Mouse (Mus musculus) forebrain, embryonic 13.5 days (tissue): ENCODE data around the gene Plscr2. TPM values are rescaled to one million over a fixed set of nuclear protein-coding genes. Genes with fewer than 3 reads are reported as not detected.

ENCODE experiments used
- ATAC-seq: fragments of 200-750 bp; cut with Nextera tagmentation; 2 replicates; pipeline ENCODE4 v1.8.0; 2017
- H3K27ac ChIP-seq: fragments of 300-500 bp; sonication (generic); 2 replicates; pipeline ENCODE4 v1.5.1; 2015; ENCODE audit warnings: inconsistent platforms, mild to moderate bottlenecking, moderate library complexity
- H3K27me3 ChIP-seq: fragments of 300-500 bp; sonication (generic); 2 replicates; pipeline ENCODE4 v1.6.1; 2015; ENCODE audit warnings: mild to moderate bottlenecking, inconsistent platforms
- H3K36me3 ChIP-seq: fragments of 300-500 bp; sonication (generic); 2 replicates; pipeline ENCODE4 v1.6.1; 2015; ENCODE audit warnings: mild to moderate bottlenecking, inconsistent platforms; ENCODE audit not compliant: poor library complexity, severe bottlenecking
- H3K4me1 ChIP-seq: fragments of 300-500 bp; sonication (generic); 2 replicates; pipeline ENCODE4 v1.6.1; 2015; ENCODE audit warnings: inconsistent platforms
- H3K4me2 ChIP-seq: fragments of 300-500 bp; sonication (generic); 2 replicates; pipeline ENCODE4 v1.6.1; 2015; ENCODE audit warnings: inconsistent platforms, mild to moderate bottlenecking, moderate library complexity
- H3K4me3 ChIP-seq: fragments of 300-500 bp; sonication (generic); 2 replicates; pipeline ENCODE4 v1.5.1; 2015; ENCODE audit warnings: mild to moderate bottlenecking, inconsistent platforms
- H3K9ac ChIP-seq: fragments of 300-500 bp; sonication (generic); 2 replicates; pipeline ENCODE4 v1.6.1; 2015; ENCODE audit warnings: mild to moderate bottlenecking, inconsistent platforms
- H3K9me3 ChIP-seq: fragments of 300-500 bp; sonication (generic); replicated peaks from 2 replicates; pipeline ENCODE4 v1.6.1; 2016; ENCODE audit warnings: inconsistent platforms
- WGBS: fragments of 180-500 bp; shearing (Covaris S2); methylation state at CpG from one replicate; pipeline ENCODE4 v1.1.7; 2015; 5-methylcytosine and 5-hydroxymethylcytosine counted together
- polyA plus RNA-seq: library from polyadenylated mRNA; unstranded; fragments of >200 nt; fragmentation: Nextera tagmentation; extraction: Ambion mirVana; gene quantifications from 2 replicates; pipeline ENCODE4 v1.2.1, GENCODE M21; 2015

Plscr2 gene
- polyA plus RNA-seq, 1 experiment from 2014 or later: 0.14 TPM

DNA sequence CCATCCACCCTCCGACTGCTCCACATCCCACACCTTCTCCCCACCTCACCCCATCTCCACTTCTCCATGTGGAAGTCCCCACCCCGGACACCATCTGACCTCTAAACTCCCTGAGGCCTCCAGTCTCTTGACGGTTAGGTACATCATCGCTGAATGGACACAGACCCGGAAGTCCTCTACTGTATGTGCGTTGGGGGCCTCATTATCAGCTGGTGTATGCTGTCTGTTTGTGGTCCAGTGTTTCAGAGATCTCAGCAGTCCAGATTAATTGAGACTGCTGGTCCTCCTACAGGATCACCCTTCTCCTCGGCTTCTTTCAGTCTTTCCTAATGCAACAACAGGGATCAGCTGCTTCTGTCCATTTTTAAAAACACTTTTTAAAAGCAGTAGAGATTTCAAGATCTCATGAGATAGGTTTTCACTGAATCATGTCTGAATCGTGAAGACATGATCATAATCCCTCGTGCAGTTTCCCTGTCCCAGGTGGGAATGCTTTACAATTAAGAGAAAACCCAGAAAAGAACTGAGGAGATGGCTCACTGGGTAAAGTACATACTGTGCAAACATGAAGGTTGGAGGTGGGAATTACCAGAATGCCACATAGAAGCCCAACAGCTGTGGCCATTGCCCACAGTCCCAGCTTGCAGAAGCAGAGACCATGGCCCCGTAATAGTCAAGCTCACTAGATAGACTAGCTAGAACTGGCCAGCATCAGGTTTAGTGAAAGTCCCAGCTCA lies 21.6 kb upstream of the Plscr2 start:
- no peak for ATAC-seq

DNA sequence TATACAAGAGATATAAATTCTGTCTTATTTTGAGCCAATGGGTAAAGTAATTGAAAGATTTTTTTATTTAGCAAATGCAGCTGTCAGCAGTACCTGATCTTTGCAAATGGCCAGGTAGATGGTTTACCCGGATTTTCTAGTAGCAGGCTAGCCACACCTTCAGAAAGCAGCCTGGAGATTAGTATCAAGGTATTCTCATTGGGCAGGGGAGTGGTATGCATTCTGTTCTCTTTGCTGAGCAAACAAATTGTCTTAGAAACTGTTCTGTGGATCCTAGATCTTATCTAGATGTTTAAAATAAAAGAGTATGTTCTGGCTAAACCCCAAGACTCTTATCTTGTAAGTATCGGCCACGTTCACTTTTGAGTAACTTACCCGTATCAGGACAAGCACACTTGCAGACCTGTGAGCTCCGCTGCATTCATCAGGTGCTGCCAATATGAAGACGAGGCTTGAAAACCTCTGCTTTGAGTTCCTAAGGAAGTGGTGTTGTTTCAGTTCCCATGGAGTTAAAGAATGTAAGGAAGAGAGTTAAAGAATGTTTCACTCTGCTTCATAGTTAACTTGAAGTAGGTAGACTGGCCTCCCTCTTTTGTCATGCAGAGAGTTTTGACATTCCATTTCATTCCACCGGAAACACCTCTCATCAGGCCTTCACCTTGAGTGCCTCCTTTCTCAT lies 14.8 kb upstream of the Plscr2 start:
- 88% methylated on average over 7 of the region's 7 CpGs for WGBS
- H3K27ac ChIP-seq: no peak overlapping the region
- H3K36me3 ChIP-seq: no peaks in the 10 kb centered on the region
- no peaks in the 10 kb centered on the region for H3K4me1 ChIP-seq
- H3K9me3 ChIP-seq: no peaks in the 10 kb centered on the region
- H3K9ac ChIP-seq: no peak overlapping the region
- H3K27me3 ChIP-seq: no peaks in the 10 kb centered on the region
- H3K4me2 ChIP-seq: no peak overlapping the region
- H3K4me3 ChIP-seq: no peak overlapping the region
- no peak for ATAC-seq

More for the DNA sequence above, 21.6 kb upstream of the Plscr2 start:
- H3K27me3 ChIP-seq: no peaks in the 10 kb centered on the region
- H3K9me3 ChIP-seq: no peaks in the 10 kb centered on the region
- H3K4me2 ChIP-seq: no peak overlapping the region
- no peak overlapping the region for H3K4me3 ChIP-seq
- no peak overlapping the region for H3K27ac ChIP-seq
- H3K9ac ChIP-seq: no peak overlapping the region
- WGBS: 94% methylated on average over 10 of the region's 10 CpGs
- H3K36me3 ChIP-seq: no peaks in the 10 kb centered on the region
- peaks cover 15% of the 10 kb centered on the region for H3K4me1 ChIP-seq

DNA sequence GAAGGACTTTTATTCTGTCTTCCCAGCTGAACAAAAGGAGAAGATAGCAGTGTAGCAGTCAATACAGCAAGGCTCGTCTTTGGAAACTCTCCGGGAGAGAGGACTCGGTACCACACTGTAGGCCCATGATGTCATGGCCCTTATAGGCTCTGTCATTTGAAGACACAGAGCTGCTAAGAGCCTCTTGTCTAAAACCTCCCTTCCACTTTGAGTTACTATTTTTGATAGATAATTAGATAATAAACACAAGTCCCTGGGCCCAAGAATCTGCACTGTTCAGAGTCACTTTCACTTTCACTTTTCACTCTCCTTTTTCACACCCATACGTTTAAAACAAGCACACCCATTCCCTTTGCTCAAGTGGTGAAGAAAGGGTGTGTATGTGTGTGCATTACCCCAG lies 9.7 kb upstream of the Plscr2 start:
- Histone ChIP-seq H3K4me3 (no peak overlapping the region), H3K9me3 (no peaks in the 10 kb centered on the region), H3K9ac (no peak overlapping the region), H3K4me1 (no peaks in the 10 kb centered on the region), H3K27me3 (no peaks in the 10 kb centered on the region), H3K36me3 (peaks cover 14% of the 10 kb centered on the region), H3K27ac (no peak overlapping the region), H3K4me2 (no peak overlapping the region)
- ATAC-seq: no peak
- WGBS: 89% methylated on average over 4 of the region's 4 CpGs

GRCm38 (mm10) chr9:92266558-92267171 lies 8.7 kb upstream of the Plscr2 start:
- Histone ChIP-seq H3K9me3 (no peaks in the 10 kb centered on the region), H3K9ac (no peak overlapping the region), H3K27me3 (no peaks in the 10 kb centered on the region), H3K27ac (no peak overlapping the region), H3K4me1 (no peaks in the 10 kb centered on the region), H3K36me3 (peaks cover 17% of the 10 kb centered on the region), H3K4me2 (no peak overlapping the region), H3K4me3 (no peak overlapping the region)
- 89% methylated on average over 8 of the region's 8 CpGs for WGBS
- no peak for ATAC-seq

DNA sequence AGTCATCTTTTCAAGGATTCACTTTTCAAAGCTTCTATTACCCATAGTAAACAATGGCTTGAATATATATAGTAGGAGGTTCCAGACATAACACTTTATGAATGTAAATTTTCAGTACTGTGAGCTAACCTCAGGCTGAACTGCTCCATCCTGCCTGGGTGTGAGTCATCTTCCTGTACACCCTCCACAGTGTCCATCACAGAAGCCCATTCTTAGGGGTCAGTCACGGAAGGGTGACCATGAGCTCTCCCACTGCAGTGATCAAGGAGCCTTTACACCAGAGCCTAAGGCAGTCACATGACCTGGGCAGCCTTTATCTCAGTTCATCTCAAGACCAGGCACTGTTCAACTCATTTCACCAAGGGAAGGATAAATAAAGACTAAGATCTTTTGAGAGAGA lies 7.7 kb upstream of the Plscr2 start:
- 81% methylated on average over 1 of the region's 1 CpGs for WGBS
- no peaks in the 10 kb centered on the region for H3K9me3 ChIP-seq
- H3K27me3 ChIP-seq: no peaks in the 10 kb centered on the region
- no peak overlapping the region for H3K4me2 ChIP-seq
- no peak overlapping the region for H3K9ac ChIP-seq
- H3K36me3 ChIP-seq: peaks cover 17% of the 10 kb centered on the region
- H3K27ac ChIP-seq: no peak overlapping the region
- H3K4me3 ChIP-seq: no peak overlapping the region
- no peak for ATAC-seq
- no peaks in the 10 kb centered on the region for H3K4me1 ChIP-seq

DNA sequence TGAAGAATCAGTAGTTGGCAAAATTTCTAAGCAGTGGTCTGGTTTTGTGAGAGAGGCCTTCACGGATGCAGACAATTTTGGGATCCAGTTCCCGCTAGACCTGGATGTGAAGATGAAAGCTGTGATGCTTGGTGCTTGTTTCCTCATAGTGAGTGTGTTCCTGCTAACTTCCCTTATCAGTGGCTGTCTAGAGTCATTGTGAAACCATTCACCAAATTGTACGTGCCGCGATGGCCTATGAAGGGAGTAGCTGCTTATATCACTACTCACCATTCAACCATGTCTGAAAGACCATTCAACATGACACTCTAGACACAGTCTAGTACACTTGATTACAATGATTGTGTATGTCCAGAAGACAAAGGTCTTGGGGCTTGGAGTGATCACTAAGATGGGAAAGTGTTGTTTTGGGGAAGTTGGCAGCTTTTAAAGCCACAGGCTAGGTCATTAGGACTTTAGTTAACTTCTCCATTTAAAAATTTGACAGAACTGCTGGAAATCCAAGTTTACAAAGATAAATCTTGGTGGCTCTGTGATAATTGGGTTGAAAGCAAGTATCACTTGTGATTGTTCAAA lies 5.5 kb upstream of the Plscr2 start:
- Histone ChIP-seq H3K27me3 (no peaks in the 10 kb centered on the region), H3K27ac (no peak overlapping the region), H3K36me3 (peaks cover 17% of the 10 kb centered on the region), H3K9ac (no peak overlapping the region), H3K4me3 (no peak overlapping the region), H3K4me2 (no peak overlapping the region), H3K9me3 (no peaks in the 10 kb centered on the region), H3K4me1 (no peaks in the 10 kb centered on the region)
- WGBS: 98% methylated on average over 5 of the region's 5 CpGs
- ATAC-seq: no peak

DNA sequence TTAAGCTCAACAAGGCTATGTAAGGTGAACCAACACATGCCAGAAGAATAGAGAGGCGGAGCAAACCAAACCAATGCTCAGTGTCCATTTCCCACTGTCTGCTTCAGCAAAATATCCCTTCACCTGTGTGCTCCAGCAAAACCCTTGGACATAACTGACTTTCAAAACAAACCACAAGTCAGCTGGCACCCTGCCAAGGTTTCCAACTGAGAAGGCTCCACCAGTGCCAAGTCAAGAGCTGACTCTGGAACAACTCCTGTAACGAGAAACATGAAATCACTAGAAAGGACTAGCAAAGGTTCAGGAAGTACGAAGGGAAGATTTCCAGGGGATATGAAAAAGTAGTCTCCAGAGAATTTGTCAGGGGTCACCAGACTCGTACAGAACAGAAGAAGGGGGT lies 4.5 kb upstream of the Plscr2 start:
- no peaks in the 10 kb centered on the region for H3K27me3 ChIP-seq
- no peak overlapping the region for H3K9ac ChIP-seq
- no peak overlapping the region for H3K27ac ChIP-seq
- H3K4me3 ChIP-seq: no peak overlapping the region
- H3K36me3 ChIP-seq: peaks cover 16% of the 10 kb centered on the region
- no peak overlapping the region for H3K4me2 ChIP-seq
- H3K9me3 ChIP-seq: no peaks in the 10 kb centered on the region
- 50% methylated on average over 4 of the region's 4 CpGs for WGBS
- no peak for ATAC-seq
- H3K4me1 ChIP-seq: no peaks in the 10 kb centered on the region

DNA sequence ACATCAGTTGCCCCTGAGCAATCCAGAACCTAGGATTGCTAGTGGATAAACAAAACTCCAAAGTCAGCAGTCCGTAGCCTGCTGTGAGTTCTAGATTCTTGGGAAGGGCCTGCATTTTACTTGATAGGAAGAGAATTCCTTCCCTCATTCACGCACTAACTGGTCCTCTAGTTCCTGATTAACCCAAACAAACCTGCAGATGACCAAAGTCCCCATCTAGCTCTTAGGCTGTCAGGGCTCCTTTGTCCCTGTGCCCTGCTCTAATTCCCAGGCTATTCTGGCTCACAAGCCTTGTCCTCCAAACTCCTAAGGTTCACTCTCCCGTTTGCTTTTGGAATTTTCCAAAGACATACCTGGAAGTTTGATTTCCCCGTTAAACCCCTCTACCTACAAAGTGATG lies 2.8 kb upstream of the Plscr2 start:
- H3K4me1 ChIP-seq: no peaks in the 10 kb centered on the region
- H3K36me3 ChIP-seq: peaks cover 7% of the 10 kb centered on the region
- H3K9ac ChIP-seq: no peak overlapping the region
- 92% methylated on average over 4 of the region's 4 CpGs for WGBS
- H3K4me2 ChIP-seq: no peak overlapping the region
- no peak for ATAC-seq
- H3K27ac ChIP-seq: no peak overlapping the region
- no peak overlapping the region for H3K4me3 ChIP-seq
- H3K27me3 ChIP-seq: no peaks in the 10 kb centered on the region
- no peaks in the 10 kb centered on the region for H3K9me3 ChIP-seq

DNA sequence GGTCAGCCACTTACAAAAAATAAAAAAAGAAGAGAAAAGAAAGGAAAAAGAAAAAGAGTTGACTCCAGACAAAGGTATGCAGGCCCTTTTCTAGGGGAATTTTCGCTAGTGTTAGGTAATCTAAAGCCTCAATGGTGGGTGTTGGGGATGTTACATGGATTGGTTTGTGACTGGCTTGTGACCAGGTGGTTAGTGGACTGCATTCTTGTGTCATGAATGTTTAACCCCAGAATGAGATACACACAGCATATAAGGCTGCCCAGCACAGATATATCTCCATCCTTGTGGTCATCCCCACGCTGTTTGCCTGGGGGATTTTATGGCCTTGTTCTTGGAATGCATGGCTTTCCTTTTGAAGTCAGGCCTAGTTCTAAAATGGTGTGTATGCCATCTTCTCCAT lies 2.1 kb upstream of the Plscr2 start:
- H3K4me1 ChIP-seq: no peaks in the 10 kb centered on the region
- H3K9me3 ChIP-seq: no peaks in the 10 kb centered on the region
- H3K36me3 ChIP-seq: peaks cover 7% of the 10 kb centered on the region
- no peak overlapping the region for H3K4me3 ChIP-seq
- H3K27me3 ChIP-seq: no peaks in the 10 kb centered on the region
- no peak for ATAC-seq
- H3K27ac ChIP-seq: no peak overlapping the region
- 94% methylated on average over 2 of the region's 2 CpGs for WGBS
- no peak overlapping the region for H3K9ac ChIP-seq
- H3K4me2 ChIP-seq: no peak overlapping the region

DNA sequence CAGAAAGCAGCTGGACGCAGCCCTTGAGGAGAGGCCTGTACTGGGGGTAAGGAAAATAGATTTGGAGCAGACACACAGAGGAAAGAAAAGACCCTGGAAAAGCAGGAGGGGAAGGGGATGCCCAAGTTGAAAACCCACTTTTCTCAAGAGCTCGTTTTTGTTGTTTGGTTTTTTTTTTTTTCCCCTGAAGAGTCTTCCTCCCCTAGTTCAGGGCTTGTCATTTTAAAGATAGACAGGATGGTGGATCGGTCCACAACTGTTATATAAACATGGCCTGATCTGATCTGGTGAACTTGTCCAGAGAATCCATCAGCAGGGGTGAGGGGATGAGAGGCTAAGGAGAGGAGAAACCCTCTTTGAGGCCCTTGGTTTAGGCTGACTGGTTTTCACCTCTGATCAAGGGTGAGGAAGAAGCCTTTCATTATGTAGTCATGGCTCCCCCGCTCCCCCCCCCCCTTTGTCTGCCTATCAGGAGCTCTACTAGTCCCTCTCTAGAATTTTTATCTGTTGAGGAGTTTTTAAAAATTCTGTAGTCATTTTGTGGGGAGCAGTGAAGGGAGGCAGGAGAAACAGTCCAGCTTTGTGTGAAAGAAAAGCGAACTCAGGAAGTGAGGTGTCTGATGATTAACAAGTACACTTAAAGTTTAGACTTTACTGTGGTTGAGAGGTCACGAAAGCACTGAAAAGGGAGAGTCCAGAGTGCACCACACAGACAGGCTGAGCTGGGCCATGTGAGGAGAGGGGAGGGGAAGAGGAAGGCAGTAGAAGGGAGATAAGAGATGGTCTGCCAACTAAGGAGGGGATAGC lies 1.2 kb upstream of the Plscr2 start:
- Histone ChIP-seq H3K27ac (no peak overlapping the region), H3K27me3 (no peaks in the 10 kb centered on the region), H3K9me3 (no peaks in the 10 kb centered on the region), H3K4me3 (no peak overlapping the region), H3K4me2 (no peak overlapping the region), H3K36me3 (peaks cover 7% of the 10 kb centered on the region), H3K9ac (no peak overlapping the region), H3K4me1 (no peaks in the 10 kb centered on the region)
- ATAC-seq: no peak
- 87% methylated on average over 6 of the region's 6 CpGs for WGBS

DNA sequence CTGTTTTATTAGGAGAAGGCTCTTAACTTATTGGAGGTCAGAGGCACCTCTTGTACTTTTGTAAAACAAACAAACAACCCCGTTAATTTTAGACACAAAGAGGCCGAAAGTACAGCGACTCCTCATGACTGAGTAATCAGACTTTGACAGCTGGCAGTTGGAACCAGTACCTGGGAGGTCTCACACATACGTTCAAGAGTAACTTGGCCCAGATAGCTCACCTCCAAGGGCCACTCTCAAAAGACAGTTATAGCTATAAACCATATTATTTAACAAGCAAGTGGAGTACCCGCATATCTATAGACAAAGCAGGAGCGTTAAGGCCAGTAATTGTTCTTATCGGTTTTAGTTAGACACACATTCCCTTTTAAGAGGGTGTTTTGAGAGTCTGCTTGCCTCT lies 958 bp downstream of the Plscr2 start:
- ATAC-seq: no peak

GRCm38 (mm10) chr9:92280048-92280447 lies 4.6 kb downstream of the Plscr2 start:
- H3K27ac ChIP-seq: no peak overlapping the region
- no peaks in the 10 kb centered on the region for H3K36me3 ChIP-seq
- no peak for ATAC-seq
- no peak overlapping the region for H3K4me3 ChIP-seq
- no peaks in the 10 kb centered on the region for H3K27me3 ChIP-seq
- no peaks in the 10 kb centered on the region for H3K9me3 ChIP-seq
- H3K4me1 ChIP-seq: no peaks in the 10 kb centered on the region
- 79% methylated on average over 1 of the region's 1 CpGs for WGBS
- no peak overlapping the region for H3K4me2 ChIP-seq
- no peak overlapping the region for H3K9ac ChIP-seq

More for the DNA sequence above, 958 bp downstream of the Plscr2 start:
- Histone ChIP-seq H3K9me3 (no peaks in the 10 kb centered on the region), H3K27me3 (no peaks in the 10 kb centered on the region), H3K4me1 (no peaks in the 10 kb centered on the region), H3K36me3 (no peaks in the 10 kb centered on the region), H3K9ac (no peak overlapping the region), H3K4me3 (no peak overlapping the region), H3K4me2 (no peak overlapping the region), H3K27ac (no peak overlapping the region)
- 78% methylated on average over 7 of the region's 7 CpGs for WGBS
